Mouse (Mus musculus) left cerebral cortex, adult 2 months (tissue): ENCODE results near the gene Shmt1. TPM values are rescaled to one million over a fixed set of nuclear protein-coding genes. Genes with fewer than 3 reads are reported as not detected.
A peak's percentile ranks its signal among the peaks of the same experiment; 100 is the strongest.
"Not testable (repeated sequence)": the region's sequence is repeated elsewhere in the genome, so short reads cannot be mapped to it uniquely, and the experiment has no call there.

Experiments used
- DNase-seq, 2 experiments: peaks; one replicate each; pipeline ENCODE4 v3.0.0; 2021 to 2022; ENCODE audit warnings: low spot score in 2 of 2, mixed read lengths in 1 of 2; ENCODE audit errors: extremely low spot score in 1 of 2
- H3K27ac ChIP-seq: fragments of 200-600 bp; 2 replicates; pipeline ENCODE4 v1.8.1; 2022
- H3K4me3 ChIP-seq: fragments of 200-600 bp; 2 replicates; pipeline ENCODE4 v1.8.1; 2022
- CTCF ChIP-seq: fragments of 200-600 bp; IDR thresholded peaks from 2 replicates; pipeline ENCODE4 v1.8.1; 2022; ENCODE audit warnings: antibody characterized with exemption, mild to moderate bottlenecking, moderate library complexity
- intact Hi-C: fragments of 180-260 bp; cut with DNase I; formaldehyde crosslinking; loops from one replicate; pipeline ENCODE4 v1.15.1; 2025
- long read RNA-seq, 2 experiments: library from polyadenylated mRNA; stranded (forward); transcript quantifications; one replicate each; pipeline ENCODE4 v2.0.0; 2021; ENCODE audit warnings: borderline mapping rate in 2 of 2
- total RNA-seq, 2 experiments: library from RNA; stranded (reverse); gene quantifications; 2 replicates each; pipeline ENCODE4 v1.2.3; 2021

Gene Shmt1
- 1 to 10 TPM; 2.2 to 3.1 TPM for total RNA-seq
- long read RNA-seq, experiment 1, partial matches to known transcripts = 0 of 2 reads
- long read RNA-seq, experiment 1, other reads (novel, unspliced or antisense) = 0 of 2 reads
- long read RNA-seq, experiment 2, partial matches to known transcripts = 0 of 1 reads
- long read RNA-seq, experiment 2, other reads (novel, unspliced or antisense) = 0 of 1 reads

GRCm38 (mm10) chr11:60811618-60812017, at the start of gene Shmt1:
TSS of gene Shmt1 (minus strand) at chr11:60811718.
- peak within 1 kb of the TSS; percentile 55 for H3K4me3 ChIP-seq
- H3K27ac ChIP-seq, DNase-seq, intact Hi-C loops: not testable (repeated sequence)

DNA sequence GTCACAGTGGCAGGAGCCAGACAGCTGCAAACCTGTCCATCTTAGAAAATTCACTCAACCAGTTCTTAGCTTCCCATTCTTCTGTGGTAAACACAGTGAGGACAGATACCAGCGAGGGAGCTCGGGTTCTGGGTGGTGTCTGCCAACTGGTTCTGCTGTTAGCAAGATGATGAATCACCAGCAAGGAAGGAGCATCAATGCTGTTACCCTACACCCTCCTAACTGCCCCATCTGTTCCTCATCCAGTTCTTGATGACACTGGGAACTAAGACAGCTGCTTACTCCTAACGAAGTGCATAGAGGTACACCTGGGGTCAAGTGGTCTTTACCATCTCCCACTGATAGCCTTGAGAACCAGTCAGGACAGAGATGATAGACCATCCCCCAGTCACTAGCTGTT, 45.1 kb upstream of the Shmt1 start:
- Histone ChIP-seq H3K27ac (no peak overlapping the region), H3K4me3 (no peak overlapping the region)
- TF ChIP-seq CTCF = no peak
- DNase-seq = no peak
- intact Hi-C loops = no loop called here

GRCm38 (mm10) chr11:60845415-60845814, 33.9 kb upstream of the Shmt1 start:
- no peak for DNase-seq
- no peak overlapping the region for H3K4me3 ChIP-seq
- TF ChIP-seq CTCF = no peak
- intact Hi-C loops = no loop called here
- no peak overlapping the region for H3K27ac ChIP-seq

GRCm38 (mm10) chr11:60843412-60843811, 31.9 kb upstream of the Shmt1 start:
- no peak overlapping the region for H3K27ac ChIP-seq
- DNase-seq = no peak
- intact Hi-C loops = no loop called here
- H3K4me3 ChIP-seq = no peak overlapping the region
- TF ChIP-seq CTCF = no peak

DNA sequence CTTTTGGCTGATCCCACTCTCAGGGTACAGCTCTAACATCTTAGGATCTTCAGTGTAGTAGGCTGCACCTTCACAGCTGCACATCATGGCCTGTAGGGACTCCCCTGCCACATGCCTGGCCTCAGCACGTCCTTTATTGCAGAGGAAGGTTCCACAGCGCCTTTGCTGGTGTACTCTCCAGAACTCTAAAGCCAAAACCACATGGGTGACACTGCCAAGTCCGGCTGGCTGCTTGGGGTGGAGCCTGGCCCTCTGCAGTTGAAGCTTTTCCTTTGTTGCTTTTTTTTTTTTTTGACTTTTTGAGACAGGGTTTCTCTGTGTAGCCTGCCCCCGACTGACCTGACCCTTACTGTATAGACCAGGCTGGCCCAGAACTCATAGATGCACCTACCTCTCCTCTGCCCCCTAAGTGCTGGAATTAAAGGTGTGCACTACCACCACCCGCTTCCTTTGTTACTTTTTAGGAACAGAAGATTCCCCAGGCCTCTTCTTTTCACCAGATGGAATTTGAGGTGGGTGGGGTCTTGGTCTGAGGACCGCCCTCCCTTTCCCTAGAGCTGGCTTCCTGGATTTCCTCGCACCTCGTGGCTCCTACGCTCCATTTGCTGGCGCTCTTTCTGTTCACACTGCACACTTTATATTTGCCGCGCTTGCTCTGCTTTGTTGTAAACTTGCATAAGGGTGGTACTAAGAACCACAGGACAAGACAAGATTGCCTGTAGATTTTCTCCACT, 30.1 kb upstream of the Shmt1 start:
- intact Hi-C loops = no loop called here
- Histone ChIP-seq H3K27ac (no peak overlapping the region), H3K4me3 (no peak overlapping the region)
- TF ChIP-seq CTCF = no peak
- no peak for DNase-seq

DNA sequence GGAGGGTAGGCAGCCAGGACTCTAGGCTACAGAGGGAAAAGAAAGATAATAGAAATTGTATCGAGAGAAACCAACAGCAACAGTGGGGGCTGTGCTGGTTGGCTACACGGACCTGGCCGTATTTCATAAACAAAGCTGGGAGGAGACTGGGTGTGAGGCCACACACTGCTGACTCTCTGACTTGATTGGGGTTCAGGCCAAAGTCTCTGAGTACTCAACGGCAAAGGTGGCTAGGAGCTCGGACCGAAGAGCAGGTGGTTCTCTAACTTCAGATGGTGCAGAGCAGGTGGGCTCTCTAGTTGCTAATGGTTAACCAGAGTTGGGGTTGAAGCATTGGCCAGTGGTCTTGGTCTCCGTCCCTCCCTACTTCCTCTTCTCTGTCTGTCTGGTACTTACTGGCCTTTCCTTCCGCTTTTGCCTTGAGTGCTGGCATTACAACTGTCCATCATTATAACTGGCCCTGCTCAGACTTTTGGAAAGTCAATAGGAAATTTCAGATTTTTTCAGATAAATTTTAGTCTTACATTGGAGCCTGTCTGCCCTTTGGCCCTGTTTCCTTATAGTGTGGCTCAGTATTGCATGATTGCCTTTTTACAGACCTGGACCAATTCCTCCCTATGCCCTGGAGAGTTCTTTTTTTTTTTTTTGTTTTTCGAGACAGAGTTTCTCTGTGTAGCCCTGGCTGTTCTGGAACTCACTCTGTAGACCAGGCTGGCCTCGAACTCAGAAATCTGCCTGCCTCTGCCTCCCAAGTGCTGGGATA, 26.3 kb upstream of the Shmt1 start:
- intact Hi-C loops = no loop called here
- H3K4me3 ChIP-seq = no peak overlapping the region
- H3K27ac ChIP-seq = no peak overlapping the region
- no peak for TF ChIP-seq CTCF
- no peak for DNase-seq

GRCm38 (mm10) chr11:60836897-60837296, 25.4 kb upstream of the Shmt1 start:
- Histone ChIP-seq H3K27ac (no peak overlapping the region), H3K4me3 (no peak overlapping the region)
- TF ChIP-seq CTCF = no peak
- intact Hi-C loops = no loop called here
- no peak for DNase-seq

GRCm38 (mm10) chr11:60830433-60831052, 19.0 kb upstream of the Shmt1 start, which contains the start of gene Dhrs7b:
TSS of gene Dhrs7b (plus strand) at chr11:60830631.
- no peak for TF ChIP-seq CTCF
- Histone ChIP-seq H3K27ac (peak within 1 kb of the TSS; percentile 96), H3K4me3 (peak within 1 kb of the TSS; percentile 62)
- intact Hi-C loops = loop anchor here (1.0 kb wide), 2 partner anchors 49 to 53 kb away; partner anchors contain the start of genes Smcr8, Tmem11 and Top3a
- peak; percentile 81 to 88 for DNase-seq

DNA sequence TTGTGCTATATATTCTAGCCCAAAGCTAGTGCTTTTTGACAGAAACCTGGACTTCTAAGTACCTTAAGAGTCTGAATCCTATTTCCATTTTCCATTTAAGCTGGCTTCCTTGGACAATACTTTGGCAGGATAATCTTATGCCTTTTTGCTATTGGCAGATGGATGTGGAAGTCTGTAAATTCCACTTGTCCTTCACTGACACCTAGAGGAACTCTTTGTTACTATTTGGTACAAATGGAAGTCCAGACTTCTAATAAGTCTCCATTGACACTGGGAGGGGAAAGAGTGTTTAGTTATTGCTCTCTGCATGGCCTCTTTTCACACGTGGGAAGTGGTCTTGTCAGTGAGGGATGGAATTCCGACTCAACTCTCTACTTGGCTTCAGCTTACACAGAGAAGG, 17.4 kb upstream of the Shmt1 start:
- intact Hi-C loops = no loop called here
- peak; percentile 21 for TF ChIP-seq CTCF
- no peak for DNase-seq
- Histone ChIP-seq H3K27ac (no peak overlapping the region), H3K4me3 (no peak overlapping the region)

GRCm38 (mm10) chr11:60827241-60827945, 15.9 kb upstream of the Shmt1 start:
- DNase-seq = no peak
- no peak overlapping the region for H3K27ac ChIP-seq
- no peak overlapping the region for H3K4me3 ChIP-seq
- intact Hi-C loops = no loop called here
- TF ChIP-seq CTCF = no peak

GRCm38 (mm10) chr11:60826700-60827099, 15.2 kb upstream of the Shmt1 start:
- intact Hi-C loops = no loop called here
- H3K27ac ChIP-seq = no peak overlapping the region
- no peak overlapping the region for H3K4me3 ChIP-seq
- no peak for TF ChIP-seq CTCF
- no peak for DNase-seq
